Mouse (Mus musculus) kidney, adult 2 months (tissue): Measurements from ENCODE around the gene Odf3l2.

Experiments used
- CTCF ChIP-seq: fragments of 200-500 bp; conservative IDR thresholded peaks from 2 replicates; pipeline ENCODE4 v1.5.1; 2011; ENCODE audit warnings: low read depth, mild to moderate bottlenecking, control low read depth, low read length, moderate library complexity, mixed read lengths; ENCODE audit not compliant: insufficient read depth, insufficient read length
- POLR2A ChIP-seq: fragments of 200-500 bp; IDR thresholded peaks from one replicate; pipeline ENCODE4 v1.6.1; 2011; ENCODE audit warnings: low read depth, low read length, control low read depth

GRCm38 (mm10) chr10:79683726-79684640, 38.4 kb upstream of the Odf3l2 start:
- no peak for TF ChIP-seq CTCF
- no peak for TF ChIP-seq POLR2A
